Mouse (Mus musculus): Measurements from ENCODE around the gene Xrcc4.
"Not testable (repeated sequence)": the region's sequence is repeated elsewhere in the genome, so short reads cannot be mapped to it uniquely, and the experiment has no call there.

The Xrcc4 gene

DNA sequence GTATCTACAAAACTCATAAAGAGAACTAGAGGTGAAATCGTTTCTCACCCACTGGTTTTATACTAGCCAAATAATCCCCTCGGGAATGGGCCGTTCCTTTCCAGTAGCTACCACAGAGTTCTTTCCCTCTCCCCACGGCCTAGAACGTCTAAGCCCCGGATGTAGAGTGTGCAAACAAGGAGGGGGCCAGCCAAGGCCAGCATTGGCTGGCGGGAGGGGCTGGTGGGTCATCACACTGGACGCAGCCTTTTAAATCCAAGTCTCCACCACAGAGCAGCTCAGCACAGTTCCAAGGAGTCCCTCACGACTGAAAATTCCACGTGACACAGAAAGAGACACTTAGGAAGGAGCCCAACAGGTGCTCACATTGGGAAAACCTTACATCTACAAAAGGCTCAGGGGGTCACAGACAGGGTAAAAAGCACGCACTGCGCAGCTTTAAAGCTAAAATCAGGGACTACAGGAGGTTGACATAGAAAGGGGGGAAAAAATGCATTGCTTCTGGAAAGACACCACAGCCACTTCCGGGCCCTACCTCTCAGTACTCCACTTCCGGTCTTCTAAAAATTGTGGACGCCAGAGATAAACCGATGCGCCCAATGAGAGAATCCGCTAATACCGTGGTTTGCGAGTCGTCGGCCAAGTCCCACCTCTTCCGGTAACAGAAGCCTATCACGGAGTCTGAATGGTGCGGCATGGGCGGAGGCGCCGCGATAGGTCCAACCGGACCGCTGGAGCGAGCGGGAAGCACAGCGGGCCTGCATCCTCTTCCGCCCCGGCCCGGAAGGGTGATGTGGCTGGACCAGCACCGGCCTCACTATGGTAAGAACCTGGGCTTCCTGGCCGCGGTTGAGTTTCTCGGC is at the start of gene Xrcc4, which contains the start of gene Tmem167:
Xrcc4 (minus strand) TSS at position 647 of the 863 bp plus-strand sequence.
Tmem167 (plus strand) TSS at position 162 of the 863 bp plus-strand sequence.
- peak; percentile 96 to 97 for DNase-seq (ENCODE audit: low spot score in 2 of 2)

DNA sequence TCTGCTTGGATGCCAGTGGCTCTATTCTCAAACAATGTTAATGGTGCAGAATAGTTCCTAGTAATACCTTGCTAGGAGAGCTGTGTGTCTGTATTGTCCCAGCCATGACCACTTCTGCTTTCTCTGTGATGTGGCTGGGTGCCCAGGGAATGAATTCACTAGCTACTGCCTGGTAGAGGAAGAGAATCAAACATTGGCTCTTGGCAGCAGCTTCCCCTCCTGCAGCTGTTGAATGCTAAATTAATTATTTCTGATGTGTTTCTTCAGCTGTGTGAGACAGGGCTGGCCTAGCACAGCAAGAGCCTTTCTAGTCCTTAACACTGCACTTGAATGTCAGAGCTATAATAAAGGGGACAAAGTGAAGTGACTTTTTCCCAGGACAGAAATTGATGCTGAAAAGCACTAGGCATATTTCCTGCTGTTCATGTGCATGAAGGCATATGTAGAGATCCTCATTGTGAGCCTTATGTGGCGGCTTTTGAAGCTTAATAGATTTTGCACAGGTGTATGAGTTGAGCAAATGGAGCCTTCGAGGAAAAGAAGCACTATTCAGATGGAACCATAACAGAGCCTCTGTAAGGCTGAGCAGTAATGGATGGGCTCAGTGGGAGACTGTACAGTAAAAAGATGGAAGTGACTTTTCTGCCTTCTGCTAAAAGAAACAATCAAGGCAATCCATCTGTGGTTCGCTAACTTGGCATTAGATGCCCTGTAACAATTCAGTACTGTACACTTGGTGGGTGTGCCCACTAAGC is 46.9 kb upstream of the Xrcc4 start:
- DNase-seq (ENCODE audit: low spot score in 2 of 2) = peak; percentile 21 to 28

DNA sequence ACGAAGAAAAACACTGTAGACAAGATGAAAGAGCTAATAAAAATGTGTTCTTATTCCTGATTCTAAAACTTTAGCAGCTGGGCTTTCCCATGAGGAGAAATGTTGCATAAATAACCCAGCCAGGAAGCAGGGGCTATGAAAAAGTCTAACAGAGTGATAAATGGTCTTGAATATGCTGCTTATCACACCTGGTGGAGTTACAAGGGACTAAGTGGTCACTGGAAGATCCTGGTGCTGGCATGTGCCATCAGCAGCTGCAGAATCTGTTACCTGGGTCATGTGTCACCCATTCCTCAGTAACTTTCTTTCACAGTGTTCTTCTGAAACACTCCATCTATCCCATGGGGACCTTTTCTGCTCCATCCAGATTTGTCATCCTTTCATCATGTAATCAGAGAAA is 22.3 kb upstream of the Xrcc4 start:
- DNase-seq (ENCODE audit: low spot score in 2 of 2) = no peak

DNA sequence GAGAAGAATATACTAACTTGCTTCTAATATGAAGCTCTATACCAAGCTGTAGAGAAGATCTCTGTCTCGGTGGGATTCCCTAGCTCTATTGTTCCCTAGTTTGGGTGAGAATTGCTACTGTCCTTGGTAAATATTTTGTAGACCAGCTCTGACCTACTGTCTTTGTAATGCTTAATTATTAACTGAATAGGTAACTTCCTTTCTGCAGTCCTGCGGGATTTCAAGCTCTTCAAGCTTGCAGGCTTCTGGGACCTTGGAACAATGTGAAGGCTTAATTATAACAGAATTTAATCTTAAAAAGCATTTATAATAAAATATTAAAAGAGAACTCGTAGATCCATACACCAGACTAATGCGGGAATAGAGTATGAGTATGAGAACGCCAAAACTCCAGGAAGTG is 19.3 kb upstream of the Xrcc4 start:
- DNase-seq (ENCODE audit: low spot score in 2 of 2) = not testable (repeated sequence)

DNA sequence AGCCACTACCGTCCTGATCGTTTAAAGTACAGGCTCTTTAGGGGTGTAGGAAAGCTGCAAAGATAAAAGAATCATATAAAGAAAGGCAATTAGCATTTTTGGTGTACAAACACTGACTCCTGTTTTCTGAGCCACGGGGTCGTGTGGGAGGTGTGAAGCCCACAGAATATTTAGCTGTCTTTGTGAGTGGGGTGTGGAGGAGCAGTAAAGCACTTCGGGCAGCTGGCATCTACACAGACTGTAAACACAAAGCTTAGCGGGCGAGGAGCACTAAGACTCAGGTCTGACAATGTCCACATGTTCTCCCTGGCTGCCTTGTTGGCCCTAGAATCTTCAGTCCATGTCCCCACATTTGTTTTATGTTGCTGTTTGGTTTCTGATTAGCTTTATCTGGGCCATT is 16.7 kb upstream of the Xrcc4 start:
- no peak for DNase-seq (ENCODE audit: low spot score in 2 of 2)

DNA sequence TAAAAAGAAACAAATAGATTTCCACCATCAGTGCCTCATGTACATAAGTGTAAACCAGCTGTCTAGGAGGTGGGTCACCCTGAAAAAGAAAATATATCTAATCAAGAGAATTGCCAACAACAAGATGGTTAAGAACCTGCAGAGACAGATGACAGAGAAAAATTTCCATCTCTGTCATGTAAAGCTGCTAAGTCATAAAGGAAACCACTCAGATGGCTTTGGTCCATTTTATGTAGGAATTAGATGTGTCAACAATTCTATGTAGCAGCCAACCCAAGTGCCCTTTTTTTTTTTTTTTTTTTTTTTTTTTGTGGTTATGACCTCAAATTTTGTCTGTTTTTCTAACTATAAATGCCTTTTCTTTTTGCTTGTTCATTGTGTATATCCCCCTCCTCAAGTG is 12.1 kb upstream of the Xrcc4 start:
- DNase-seq (ENCODE audit: low spot score in 2 of 2) = no peak

DNA sequence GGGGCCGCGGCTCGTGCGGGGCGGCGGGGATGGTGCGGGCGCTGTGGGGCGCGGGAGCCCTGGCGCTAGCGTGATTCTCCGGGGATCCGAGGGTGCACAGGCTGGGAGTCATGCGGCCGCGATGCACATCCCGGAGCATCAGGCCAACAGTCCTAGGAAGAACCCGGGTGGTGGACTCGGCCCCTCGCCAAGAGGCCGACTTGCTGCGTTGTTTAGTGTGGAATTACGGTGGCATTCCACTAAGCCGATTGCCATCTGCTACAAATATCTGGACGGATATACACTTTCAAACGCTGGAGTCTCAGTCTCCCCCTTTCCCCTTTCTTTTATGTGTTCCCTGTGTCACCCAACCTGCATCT is 396 bp upstream of the Xrcc4 start:
- no peak for DNase-seq (ENCODE audit: low spot score in 2 of 2)

DNA sequence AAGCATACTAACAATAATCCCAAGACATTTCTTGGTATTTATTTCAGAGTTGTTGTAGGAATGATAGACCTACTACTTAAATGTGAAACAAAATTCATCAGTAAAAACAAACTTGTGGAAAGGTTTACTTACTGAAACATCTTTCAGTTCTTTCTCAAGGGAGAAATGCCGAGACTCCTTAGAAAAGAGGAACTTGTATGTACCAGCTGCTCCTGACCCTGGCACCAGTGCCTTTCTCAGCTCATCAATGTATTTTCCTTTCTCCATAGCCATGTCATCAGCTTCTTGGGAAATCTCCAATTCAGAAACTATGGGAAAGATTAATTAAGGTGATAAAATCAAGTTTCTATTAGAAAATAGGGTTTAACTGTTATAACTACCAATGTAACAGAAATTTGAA is 27.5 kb downstream of the Xrcc4 start:
- no peak for DNase-seq (ENCODE audit: low spot score in 2 of 2)

DNA sequence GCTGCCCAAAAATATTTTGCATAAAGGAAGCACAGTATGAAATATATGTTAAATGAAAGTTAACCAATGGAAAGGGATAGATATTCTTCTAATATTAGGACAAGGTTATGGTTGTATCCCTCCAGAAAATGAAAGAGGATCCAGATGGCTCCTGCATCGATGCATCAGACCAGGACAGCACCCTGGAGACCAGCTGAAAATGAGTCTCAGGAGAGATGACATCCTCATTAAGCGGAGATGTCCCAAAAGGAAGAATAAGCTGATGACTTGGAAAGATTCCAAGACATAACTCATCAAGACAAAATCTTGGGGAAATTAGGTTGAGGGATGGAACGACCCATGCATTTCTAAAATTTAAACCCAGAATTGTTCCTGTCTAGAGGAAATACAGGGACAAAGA is 37.0 kb downstream of the Xrcc4 start:
- no peak for DNase-seq (ENCODE audit: low spot score in 2 of 2)

DNA sequence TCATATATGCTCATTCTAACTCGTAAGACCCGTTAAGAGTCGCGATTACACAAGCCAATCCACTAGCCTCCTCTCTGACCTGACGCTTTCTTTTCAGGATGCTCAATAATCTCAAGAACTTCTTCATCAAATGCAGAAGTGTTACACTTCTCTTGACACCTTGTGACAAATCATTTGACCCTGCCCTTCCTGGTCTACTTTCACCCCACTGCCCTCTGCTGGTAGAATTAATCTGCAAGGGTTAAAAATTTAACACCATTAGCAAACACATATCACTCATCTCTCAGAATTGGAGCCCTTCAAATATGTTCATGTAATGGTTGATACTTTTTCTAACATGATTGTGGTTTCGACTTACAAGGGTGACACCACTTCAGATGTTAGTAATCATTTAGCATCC is 37.7 kb downstream of the Xrcc4 start:
- DNase-seq (ENCODE audit: low spot score in 2 of 2) = no peak

DNA sequence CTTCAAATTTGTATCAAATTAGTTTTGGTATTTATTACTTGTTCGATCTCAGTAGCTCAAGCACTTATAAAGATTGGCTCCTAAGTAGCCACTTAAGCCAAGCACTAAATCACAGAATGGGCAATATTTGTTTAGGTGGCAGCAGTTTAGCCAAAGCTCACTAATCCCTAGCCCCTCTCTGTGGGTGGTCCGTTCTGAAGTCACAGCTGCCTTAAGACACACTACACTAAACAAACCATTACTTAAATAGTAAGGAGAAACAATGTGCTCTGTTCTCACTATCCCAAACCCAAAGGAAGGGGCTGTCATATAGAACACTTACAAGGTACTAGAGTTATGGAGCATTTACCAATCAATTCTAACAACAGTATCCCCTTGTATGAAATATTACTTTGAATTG is 49.8 kb downstream of the Xrcc4 start:
- no peak for DNase-seq (ENCODE audit: low spot score in 2 of 2)

DNA sequence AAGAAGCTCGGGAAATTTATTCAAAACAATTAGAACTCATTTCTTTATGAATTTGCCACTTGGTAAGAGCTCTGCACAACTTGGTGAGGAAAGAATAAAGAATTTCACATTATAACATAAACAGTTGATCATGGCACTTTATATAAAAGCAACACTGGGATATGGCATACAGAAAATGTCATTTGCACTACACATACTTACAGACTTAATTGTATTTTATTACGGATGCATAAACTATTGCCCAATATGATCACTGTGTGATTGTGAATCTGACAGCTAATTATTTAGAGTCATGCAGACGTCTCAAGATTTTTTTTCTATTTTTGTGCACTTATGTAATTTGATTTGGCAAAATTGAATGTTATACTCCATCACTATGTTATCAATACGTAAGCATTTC is 56.4 kb downstream of the Xrcc4 start:
- no peak for DNase-seq (ENCODE audit: low spot score in 2 of 2)

DNA sequence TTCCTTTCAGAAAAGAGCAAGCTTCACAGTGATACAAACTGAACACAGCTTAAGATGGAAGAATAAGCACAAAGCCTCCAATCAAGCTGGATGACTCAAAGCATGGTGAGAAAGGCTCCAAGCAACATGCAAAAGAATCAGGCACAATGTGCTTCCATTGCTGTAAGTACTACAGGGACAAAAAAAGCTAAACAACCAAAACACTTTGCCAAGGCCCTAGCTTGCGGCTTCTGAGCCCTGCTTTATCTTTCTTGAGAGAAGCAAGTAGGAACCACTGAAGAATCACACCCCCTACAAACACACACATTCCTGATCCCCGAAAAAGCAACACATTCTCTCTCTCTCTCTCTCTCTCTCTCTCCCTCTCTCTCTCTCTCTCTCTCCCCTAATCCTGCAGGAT is 56.9 kb downstream of the Xrcc4 start:
- no peak for DNase-seq (ENCODE audit: low spot score in 2 of 2)

DNA sequence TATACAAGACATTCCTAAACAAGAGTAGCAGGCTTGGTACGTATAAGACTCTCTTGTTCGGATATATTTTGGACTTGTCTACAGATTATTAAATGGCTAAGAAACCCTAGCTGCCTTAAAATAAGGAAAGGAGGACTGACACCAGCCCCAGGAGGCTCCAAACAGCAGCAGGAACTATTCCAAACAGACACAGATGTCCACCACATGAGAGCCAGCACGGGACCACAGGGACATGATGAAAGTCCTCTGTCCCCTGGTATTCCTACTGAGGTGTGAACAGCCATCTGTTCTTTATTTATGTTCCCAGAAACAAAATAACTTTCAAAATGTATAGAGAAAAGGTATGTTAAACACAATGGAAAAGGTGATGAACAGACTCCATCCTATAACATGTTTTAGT is 58.5 kb downstream of the Xrcc4 start:
- DNase-seq (ENCODE audit: low spot score in 2 of 2) = no peak

DNA sequence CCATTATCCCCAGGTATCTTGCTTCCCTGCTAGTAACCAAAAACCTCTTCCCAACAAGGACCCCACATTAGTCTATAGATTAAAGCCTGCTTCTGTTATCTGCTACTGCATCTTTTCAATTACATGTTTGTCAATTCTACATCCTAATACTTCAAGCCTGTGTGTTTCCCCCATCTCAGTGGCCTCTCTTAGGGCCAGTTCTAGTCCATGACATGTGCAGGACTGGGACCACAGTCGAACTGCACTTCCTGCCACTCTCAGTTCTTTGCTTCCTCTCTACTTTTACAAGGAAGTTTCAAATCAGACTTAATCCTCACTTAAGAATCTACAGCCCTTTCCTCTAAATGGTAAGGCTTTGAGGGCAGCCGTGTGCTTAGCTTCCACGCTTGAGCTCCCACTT is 76.8 kb downstream of the Xrcc4 start:
- DNase-seq (ENCODE audit: low spot score in 2 of 2) = no peak

DNA sequence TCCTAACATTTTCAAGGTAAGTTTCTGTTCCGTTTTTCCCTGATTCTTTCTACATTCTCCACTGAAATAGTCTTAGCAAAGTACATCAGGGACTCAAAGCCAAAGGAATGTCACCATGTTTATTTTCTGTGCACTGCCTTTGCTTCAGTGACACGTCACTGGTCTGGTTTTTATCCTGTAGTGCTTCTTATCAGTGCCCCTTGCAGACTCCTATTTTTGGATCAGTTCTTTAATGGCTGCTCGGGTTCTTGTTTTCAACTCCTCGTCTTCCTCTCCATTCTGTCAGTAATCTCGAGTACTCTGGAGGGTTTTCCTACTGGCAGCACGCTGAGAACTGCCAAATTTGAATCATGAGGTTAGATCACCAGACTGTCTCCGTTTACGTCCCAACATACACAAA is 77.2 kb downstream of the Xrcc4 start:
- no peak for DNase-seq (ENCODE audit: low spot score in 2 of 2)

DNA sequence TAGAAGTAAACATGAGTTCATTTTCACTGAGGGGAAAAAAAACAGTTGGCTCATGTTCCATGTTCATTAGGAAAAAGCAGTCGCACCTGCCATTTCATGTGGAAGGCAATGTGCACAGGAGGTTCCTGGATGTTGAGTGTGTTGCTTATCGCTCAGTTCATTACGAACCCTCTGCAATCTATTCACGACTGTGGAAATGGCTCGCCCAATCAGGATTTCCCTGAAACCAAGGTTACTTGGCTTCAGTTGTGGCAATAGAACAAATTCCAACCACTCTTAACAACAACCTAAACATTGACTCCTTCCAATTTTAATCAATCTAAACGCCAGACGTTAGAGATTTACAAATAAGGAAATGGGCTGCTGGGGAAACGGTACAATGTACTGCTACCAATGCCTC is 78.3 kb downstream of the Xrcc4 start:
- no peak for DNase-seq (ENCODE audit: low spot score in 2 of 2)

DNA sequence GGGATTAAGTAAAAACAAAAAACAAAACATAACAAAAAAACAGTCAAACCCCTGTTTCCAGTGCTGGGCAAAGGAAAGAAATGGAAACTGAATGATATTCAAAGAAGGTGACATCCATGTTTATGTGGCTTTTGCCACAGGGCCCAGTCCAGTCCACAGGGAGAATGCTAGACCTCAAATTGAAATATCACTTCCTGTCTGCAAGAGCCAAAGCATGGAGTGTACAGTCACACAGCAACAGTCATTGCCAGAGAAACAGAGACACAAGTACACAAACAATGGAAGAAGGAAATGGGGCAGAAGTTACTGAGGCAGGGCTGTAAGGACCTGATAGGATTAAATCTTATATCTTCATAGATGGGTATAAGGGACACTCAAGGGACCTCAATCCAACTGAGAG is 79.6 kb downstream of the Xrcc4 start:
- DNase-seq (ENCODE audit: low spot score in 2 of 2) = no peak

DNA sequence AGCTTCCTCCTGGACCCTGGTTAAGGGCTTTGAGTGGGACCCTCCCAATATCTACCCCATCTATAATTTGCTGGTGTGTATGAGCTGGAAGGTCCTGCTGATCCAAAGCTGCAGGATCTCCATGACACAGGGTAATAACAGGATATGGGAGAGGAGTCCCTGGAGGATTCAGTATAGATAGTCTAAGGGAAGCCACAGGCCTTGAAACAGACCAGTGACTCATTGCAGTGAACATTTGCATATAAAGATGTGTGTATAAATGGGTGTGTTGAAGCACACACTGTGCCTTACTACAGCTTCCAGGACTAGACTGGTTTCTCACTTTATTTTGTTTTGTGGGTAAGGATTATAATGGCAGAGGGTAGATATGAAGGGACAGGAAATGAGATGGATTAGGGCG is 83.8 kb downstream of the Xrcc4 start:
- DNase-seq (ENCODE audit: low spot score in 2 of 2) = no peak

DNA sequence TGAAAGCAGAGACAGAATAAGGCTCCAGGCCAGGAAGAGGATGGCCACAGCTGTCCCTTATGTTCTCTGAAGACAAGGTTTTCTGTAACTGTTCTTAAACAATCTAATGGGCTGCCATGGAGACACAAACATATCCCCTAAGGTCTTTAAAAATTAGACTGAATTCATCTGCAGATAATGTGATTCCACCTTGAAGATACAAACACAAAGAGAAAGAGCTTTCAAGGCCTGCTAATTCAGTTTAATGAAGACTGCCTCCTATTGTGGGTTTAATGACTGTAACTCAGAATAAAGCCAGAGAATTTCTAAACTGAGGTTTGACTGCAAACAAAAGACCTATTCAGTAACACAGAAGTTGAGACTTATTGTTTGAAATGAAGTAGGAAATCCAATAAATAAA is 91.9 kb downstream of the Xrcc4 start:
- DNase-seq (ENCODE audit: low spot score in 2 of 2) = no peak

DNA sequence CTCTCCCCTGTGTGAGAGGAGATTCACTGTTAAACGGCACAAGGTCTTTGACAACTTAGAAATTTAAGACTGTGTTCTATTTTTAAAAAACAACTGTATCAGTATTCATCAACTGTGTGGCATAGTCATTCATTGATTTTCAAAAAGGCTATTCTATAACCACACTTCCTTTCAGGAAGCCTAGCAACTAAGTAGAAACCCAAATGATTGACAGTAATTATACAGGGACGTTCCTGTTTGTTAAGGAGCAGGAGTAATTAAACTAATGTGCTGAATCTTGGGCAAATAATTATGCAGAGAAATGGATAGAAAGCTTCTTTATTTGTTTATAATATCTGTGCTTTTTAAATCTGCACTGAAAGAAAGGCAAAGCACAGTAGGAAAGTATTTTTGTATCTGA is 103.3 kb downstream of the Xrcc4 start:
- DNase-seq (ENCODE audit: low spot score in 2 of 2) = no peak

DNA sequence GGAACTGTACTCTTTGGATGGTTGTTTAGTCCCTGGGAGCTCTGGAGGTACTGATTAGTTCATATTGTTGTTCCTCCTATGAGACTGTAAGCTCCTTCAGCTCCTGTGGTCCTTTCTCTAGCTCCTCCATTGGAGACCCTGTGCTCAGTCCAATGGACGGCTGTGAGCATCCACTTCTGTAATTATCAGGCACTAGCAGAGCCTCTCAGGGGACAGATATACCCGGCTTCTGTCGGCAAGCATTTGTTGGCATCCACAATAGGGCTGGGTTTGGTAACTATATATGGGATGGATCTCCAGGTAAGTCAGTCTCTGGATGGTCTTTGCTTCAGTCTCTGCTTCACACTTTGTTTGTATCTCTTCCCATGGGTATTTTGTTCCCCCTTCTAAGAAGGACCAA is 118.5 kb downstream of the Xrcc4 start:
- DNase-seq (ENCODE audit: low spot score in 2 of 2) = no peak

DNA sequence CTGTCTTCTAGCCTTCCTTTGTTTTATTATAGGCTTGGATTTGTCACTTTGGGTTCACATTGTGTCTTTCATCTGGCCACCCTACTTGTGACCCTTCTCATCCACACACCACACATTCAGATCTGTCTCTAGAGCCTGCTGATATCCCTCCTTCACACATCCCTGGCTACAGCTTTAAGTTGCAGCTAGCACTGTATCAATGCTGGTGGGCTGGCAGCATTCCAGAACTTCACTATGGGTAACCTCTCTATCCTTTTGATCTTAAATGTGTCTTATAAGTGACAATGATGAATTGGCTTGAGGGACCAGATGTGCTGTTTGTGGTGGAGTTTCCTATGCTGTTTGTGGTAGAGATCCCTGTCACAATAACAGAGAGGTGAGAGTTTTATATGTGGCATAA is 120.7 kb downstream of the Xrcc4 start:
- DNase-seq (ENCODE audit: low spot score in 2 of 2) = no peak
